Mouse (Mus musculus) ES-Bruce4 (cell line): ENCODE measurements around the gene Pole2. TPM values are rescaled to one million over a fixed set of nuclear protein-coding genes. Genes with fewer than 3 reads are reported as not detected.
A peak's percentile ranks its signal among the peaks of the same experiment; 100 is the strongest.

Experiments
- H3K27ac ChIP-seq: 2 replicates; pipeline ENCODE4 v1.5.1; 2012; ENCODE audit warnings: low read length, inconsistent platforms; ENCODE audit not compliant: insufficient read depth
- H3K27me3 ChIP-seq: 2 replicates; pipeline ENCODE4 v1.6.1; 2012; ENCODE audit warnings: mild to moderate bottlenecking, low read length, inconsistent platforms; ENCODE audit not compliant: control insufficient read depth, poor library complexity, insufficient read depth, severe bottlenecking
- H3K36me3 ChIP-seq: 2 replicates; pipeline ENCODE4 v1.6.1; 2012; ENCODE audit warnings: inconsistent platforms, mild to moderate bottlenecking, low read length, moderate library complexity; ENCODE audit not compliant: control insufficient read depth, poor library complexity, insufficient read depth, severe bottlenecking
- H3K4me1 ChIP-seq: one replicate; pipeline ENCODE4 v1.8.1; 2011; ENCODE audit warnings: low read length; ENCODE audit not compliant: control insufficient read depth, insufficient read depth
- H3K4me3 ChIP-seq: 2 replicates; pipeline ENCODE4 v1.5.1; 2011; ENCODE audit warnings: low read depth, mild to moderate bottlenecking, low read length
- H3K9ac ChIP-seq: 2 replicates; pipeline ENCODE4 v1.6.1; 2012; ENCODE audit warnings: low read depth, mild to moderate bottlenecking, inconsistent platforms; ENCODE audit not compliant: poor library complexity, severe bottlenecking
- H3K9me3 ChIP-seq: replicated peaks from 2 replicates; pipeline ENCODE4 v1.6.1; 2012; ENCODE audit warnings: mild to moderate bottlenecking, low read length, inconsistent platforms; ENCODE audit not compliant: control insufficient read depth, poor library complexity, insufficient read depth, severe bottlenecking
- CTCF ChIP-seq: IDR thresholded peaks from one replicate; pipeline ENCODE4 v1.8.1; 2011; ENCODE audit warnings: low read depth, low read length
- EP300 ChIP-seq: IDR thresholded peaks from 2 replicates; pipeline ENCODE4 v1.6.1; 2011; ENCODE audit warnings: low read depth, low read length; ENCODE audit not compliant: insufficient read depth
- POLR2A ChIP-seq: IDR thresholded peaks from one replicate; pipeline ENCODE4 v1.8.1; 2011; ENCODE audit warnings: low read length; ENCODE audit not compliant: insufficient read depth
- polyA plus RNA-seq: library from polyadenylated mRNA; stranded (reverse); fragments of >200 nt; gene quantifications from 2 replicates; pipeline ENCODE4 v1.2.4, GENCODE M21; 2011; ENCODE audit warnings: low read depth; ENCODE audit not compliant: missing spikeins, insufficient read depth, insufficient read length

The Pole2 gene
- polyA plus RNA-seq, 1 experiment: 26.6 TPM

DNA sequence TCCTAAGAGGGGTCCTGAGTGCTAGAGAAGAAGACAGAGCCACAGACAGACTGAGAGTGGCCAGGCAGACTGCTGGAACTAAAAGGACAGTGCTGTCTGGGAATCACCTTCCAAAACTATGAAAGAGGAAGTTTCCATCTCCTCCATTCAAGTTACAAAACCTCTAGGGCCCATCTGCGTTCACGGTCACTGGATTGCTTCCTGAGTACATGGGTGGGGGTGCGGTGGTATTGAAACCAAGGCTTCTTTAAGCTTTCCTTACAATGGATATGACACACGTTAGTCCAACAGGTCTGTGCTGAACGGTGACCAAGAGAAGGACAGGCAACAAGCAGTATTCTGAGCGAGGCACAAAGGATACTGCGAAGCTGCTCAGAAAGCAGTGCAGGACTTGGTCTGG lies 13.6 kb downstream of the Pole2 start:
- peaks cover 11% of the 10 kb centered on the region for H3K36me3 ChIP-seq
- no peaks in the 10 kb centered on the region for H3K9me3 ChIP-seq
- H3K27ac ChIP-seq: no peak overlapping the region
- no peaks in the 10 kb centered on the region for H3K4me1 ChIP-seq
- no peak for TF ChIP-seq POLR2A
- TF ChIP-seq CTCF: no peak
- TF ChIP-seq EP300: no peak
- no peak overlapping the region for H3K9ac ChIP-seq
- no peak overlapping the region for H3K4me3 ChIP-seq
- H3K27me3 ChIP-seq: no peaks in the 10 kb centered on the region

DNA sequence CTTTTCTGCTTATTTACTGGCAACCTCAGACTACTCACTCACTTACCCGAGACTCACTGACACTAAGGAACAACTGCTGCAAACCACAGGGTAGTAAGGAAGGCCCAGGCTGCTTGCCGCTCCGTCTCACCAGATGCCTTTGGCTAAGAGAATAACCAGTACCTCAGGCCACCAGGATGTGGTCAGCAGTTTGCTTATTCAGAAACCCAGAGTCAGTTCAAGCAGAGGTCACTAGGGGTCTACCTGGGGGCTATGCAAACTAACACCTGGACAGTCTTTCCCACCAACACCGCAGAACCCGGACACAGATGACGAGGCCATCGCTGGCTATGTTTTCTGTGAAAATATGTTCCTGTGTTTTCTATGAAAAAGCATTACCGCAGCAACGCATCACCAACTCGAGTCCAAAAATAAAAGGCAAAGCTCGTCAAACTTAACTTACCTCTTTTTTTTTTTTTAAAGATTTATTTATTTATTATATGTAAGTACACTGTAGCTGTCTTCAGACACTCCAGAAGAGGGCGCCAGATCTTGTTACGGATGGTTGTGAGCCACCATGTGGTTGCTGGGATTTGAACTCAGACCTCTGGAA lies 14.7 kb downstream of the Pole2 start:
- H3K9me3 ChIP-seq: no peaks in the 10 kb centered on the region
- TF ChIP-seq CTCF (no peak), EP300 (no peak), POLR2A (no peak)
- no peaks in the 10 kb centered on the region for H3K4me1 ChIP-seq
- H3K36me3 ChIP-seq: peaks cover 11% of the 10 kb centered on the region
- H3K4me3 ChIP-seq: no peak overlapping the region
- H3K27me3 ChIP-seq: no peaks in the 10 kb centered on the region
- no peak overlapping the region for H3K27ac ChIP-seq
- H3K9ac ChIP-seq: no peak overlapping the region

DNA sequence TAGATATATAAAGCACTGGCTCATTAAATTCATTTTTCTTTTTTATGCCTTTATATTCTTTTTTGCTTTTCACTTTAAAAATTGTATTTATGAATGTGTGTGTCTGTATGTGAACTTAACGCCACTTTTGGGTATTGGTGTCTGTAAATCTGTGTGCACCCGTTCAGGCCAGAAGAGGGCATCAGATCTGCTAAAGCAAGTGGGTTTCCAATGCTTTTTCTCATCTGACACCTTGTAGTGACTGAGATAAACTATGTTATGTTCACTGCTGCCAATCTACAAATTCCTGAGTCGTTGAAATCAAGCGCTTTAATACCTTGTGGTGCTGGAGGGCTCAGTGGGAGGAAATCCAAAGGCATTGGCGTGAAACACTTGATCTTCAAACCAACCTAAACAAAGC lies 16.9 kb downstream of the Pole2 start:
- peaks cover 12% of the 10 kb centered on the region for H3K36me3 ChIP-seq
- no peaks in the 10 kb centered on the region for H3K4me1 ChIP-seq
- H3K9ac ChIP-seq: peak overlapping the region; percentile 5; the same call in 1 of the 2 replicates
- TF ChIP-seq POLR2A (no peak), CTCF (no peak), EP300 (no peak)
- no peaks in the 10 kb centered on the region for H3K27me3 ChIP-seq
- 0 out of 2 replicates have a peak overlapping the region, but pooled peaks have one; percentile 6 for H3K27ac ChIP-seq
- no peaks in the 10 kb centered on the region for H3K9me3 ChIP-seq
- H3K4me3 ChIP-seq: no peak overlapping the region

DNA sequence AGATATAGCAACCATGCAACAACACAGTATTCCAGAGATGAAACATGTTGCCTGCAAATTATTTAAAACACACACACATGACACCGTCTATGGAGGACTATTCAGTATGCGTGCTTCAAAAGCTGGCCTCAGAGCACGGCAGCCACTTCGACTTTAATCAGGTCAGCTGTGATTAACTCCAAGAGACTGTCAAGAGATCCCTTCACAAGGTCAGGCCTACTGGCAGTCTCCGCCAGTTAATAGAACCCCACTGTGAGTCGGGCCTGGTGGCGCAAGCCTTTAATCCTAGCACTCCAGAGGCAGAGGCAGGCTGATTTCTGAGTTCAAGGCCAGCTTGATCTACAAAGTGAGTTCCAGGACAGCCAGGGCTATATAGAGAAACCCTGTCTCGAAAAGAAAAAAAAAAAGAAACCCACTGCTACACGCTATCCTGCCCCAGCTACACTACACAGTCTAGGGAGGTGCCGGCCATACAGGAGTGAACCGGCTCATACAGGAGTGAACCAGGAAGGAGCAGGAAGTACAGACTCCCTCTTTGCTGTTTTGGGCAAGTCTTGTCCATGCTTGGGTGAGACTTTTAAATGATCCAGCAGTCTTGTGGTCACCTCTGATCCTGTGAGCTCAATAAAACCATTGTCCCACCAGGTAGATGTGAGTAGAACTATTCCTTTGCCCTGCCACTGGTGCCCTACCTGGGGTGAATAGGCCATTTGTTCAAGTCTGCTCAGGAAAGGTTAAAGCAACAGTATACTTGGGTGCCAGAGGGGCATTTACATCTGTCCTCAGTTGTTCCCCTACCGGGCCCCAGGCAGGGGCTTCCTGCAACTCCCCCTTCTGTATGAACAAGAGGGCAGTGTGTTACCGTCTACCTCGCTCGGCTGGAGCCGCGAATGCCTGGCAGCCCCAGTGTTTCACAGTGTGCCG lies 17.7 kb downstream of the Pole2 start:
- Histone ChIP-seq H3K4me1 (no peaks in the 10 kb centered on the region), H3K27me3 (no peaks in the 10 kb centered on the region), H3K9ac (peak overlapping the region; percentile 5), H3K27ac (peak overlapping the region; percentile 90), H3K9me3 (no peaks in the 10 kb centered on the region), H3K36me3 (peaks cover 12% of the 10 kb centered on the region), H3K4me3 (no peak overlapping the region)
- TF ChIP-seq EP300 (0 out of 2 replicates have a peak, but pooled peaks have one; percentile 42), CTCF (no peak)

DNA sequence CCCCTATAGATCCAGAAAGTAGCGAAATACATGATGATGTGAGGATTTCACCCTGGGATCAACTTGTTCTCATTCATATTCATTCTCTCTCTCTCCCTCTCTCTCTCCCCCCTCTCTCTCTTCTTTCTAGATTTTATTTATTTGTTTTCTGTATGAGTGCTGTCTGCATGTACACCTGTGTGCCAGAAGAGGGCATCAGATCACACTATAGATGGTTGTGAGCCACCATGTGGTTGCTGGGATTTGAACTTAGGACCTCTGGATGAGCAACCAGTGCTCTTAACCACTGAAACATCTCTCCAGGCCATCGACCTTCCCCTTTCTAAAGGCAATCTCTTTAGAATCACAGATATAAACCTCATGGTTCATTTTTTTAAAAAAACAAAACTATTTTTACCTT lies 19.5 kb downstream of the Pole2 start:
- no peak overlapping the region for H3K27ac ChIP-seq
- TF ChIP-seq CTCF (peak; percentile 15), EP300 (no peak)
- no peak overlapping the region for H3K4me3 ChIP-seq
- no peaks in the 10 kb centered on the region for H3K9me3 ChIP-seq
- no peak overlapping the region for H3K9ac ChIP-seq
- no peaks in the 10 kb centered on the region for H3K27me3 ChIP-seq
- H3K36me3 ChIP-seq: peaks cover 12% of the 10 kb centered on the region
- no peaks in the 10 kb centered on the region for H3K4me1 ChIP-seq

DNA sequence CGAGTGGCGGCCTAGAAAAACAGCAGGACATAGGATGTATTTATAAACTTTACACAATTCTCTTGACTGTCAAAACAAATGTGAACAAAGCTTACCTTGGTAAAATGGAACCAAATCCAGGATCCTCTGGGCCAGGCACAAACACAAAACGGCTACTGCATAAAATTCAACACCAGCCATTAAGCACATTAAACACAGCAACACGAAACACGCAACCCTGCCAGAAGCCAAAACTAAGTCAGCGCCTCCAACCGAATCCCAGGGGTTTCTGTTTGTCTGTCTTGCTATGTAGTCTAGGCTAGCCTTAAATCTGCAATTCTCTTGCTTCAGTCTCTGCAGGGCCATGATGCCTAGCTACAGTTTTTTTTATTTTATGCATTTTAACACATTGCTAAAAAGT lies 20.1 kb downstream of the Pole2 start:
- no peak overlapping the region for H3K9ac ChIP-seq
- H3K27me3 ChIP-seq: no peaks in the 10 kb centered on the region
- H3K4me3 ChIP-seq: no peak overlapping the region
- no peaks in the 10 kb centered on the region for H3K4me1 ChIP-seq
- peaks cover 8% of the 10 kb centered on the region for H3K36me3 ChIP-seq
- H3K9me3 ChIP-seq: no peaks in the 10 kb centered on the region
- no peak for TF ChIP-seq POLR2A
- TF ChIP-seq CTCF: no peak
- no peak for TF ChIP-seq EP300
- no peak overlapping the region for H3K27ac ChIP-seq
